Mouse (Mus musculus): ENCODE results near the gene Slc38a1. TPM values are rescaled to one million over a fixed set of nuclear protein-coding genes. Genes with fewer than 3 reads are reported as not detected.
A peak's percentile ranks its signal among the peaks of the same experiment; 100 is the strongest.

Gene Slc38a1
- total RNA-seq (2021) = 10 to 100 TPM; 78.7 to 80.0 TPM
- long read RNA-seq, experiment 1, full-length matches to known transcripts = 7 of 18 reads
- long read RNA-seq, experiment 1, partial matches to known transcripts = 2 of 18 reads
- long read RNA-seq, experiment 1, other reads (novel, unspliced or antisense) = 9 of 18 reads
- long read RNA-seq, experiment 2, full-length matches to known transcripts = 5 of 17 reads
- long read RNA-seq, experiment 2, partial matches to known transcripts = 2 of 17 reads
- long read RNA-seq, experiment 2, other reads (novel, unspliced or antisense) = 10 of 17 reads

- DNase-seq (ENCODE audit: low spot score in 2 of 2) = peak; percentile 56 to 62
Measured at GRCm38 (mm10) chr15:96642436-96643405, at the start of gene Slc38a1. Gene Slc38a1, minus strand, starts transcription at chr15:96642913.

GRCm38 (mm10) chr15:96692401-96692800 lies 49.7 kb upstream of the Slc38a1 start:
- DNase-seq (ENCODE audit: low spot score in 2 of 2) = no peak

GRCm38 (mm10) chr15:96691381-96691780 lies 48.7 kb upstream of the Slc38a1 start:
- DNase-seq (ENCODE audit: low spot score in 2 of 2) = no peak

GRCm38 (mm10) chr15:96690829-96691228 lies 48.1 kb upstream of the Slc38a1 start:
- no peak for DNase-seq (ENCODE audit: low spot score in 2 of 2)

GRCm38 (mm10) chr15:96689919-96690318 lies 47.2 kb upstream of the Slc38a1 start:
- DNase-seq (ENCODE audit: low spot score in 2 of 2) = no peak

- no peak for DNase-seq (ENCODE audit: low spot score in 2 of 2)
Measured at GRCm38 (mm10) chr15:96688784-96689318, 46.1 kb upstream of the Slc38a1 start.

GRCm38 (mm10) chr15:96688036-96688435 lies 45.3 kb upstream of the Slc38a1 start:
- DNase-seq (ENCODE audit: low spot score in 2 of 2) = no peak

GRCm38 (mm10) chr15:96687366-96687765 lies 44.7 kb upstream of the Slc38a1 start:
- DNase-seq (ENCODE audit: low spot score in 2 of 2) = no peak

- DNase-seq (ENCODE audit: low spot score in 2 of 2) = no peak
Measured at GRCm38 (mm10) chr15:96686201-96687159, 43.8 kb upstream of the Slc38a1 start.

GRCm38 (mm10) chr15:96685273-96685672 lies 42.6 kb upstream of the Slc38a1 start:
- no peak for DNase-seq (ENCODE audit: low spot score in 2 of 2)

GRCm38 (mm10) chr15:96684132-96684830 lies 41.6 kb upstream of the Slc38a1 start:
- DNase-seq (ENCODE audit: low spot score in 2 of 2) = no peak

GRCm38 (mm10) chr15:96678871-96679773 lies 36.4 kb upstream of the Slc38a1 start:
- DNase-seq (ENCODE audit: low spot score in 2 of 2) = no peak

GRCm38 (mm10) chr15:96676518-96676917 lies 33.8 kb upstream of the Slc38a1 start:
- no peak for DNase-seq (ENCODE audit: low spot score in 2 of 2)

- no peak for DNase-seq (ENCODE audit: low spot score in 2 of 2)
Measured at GRCm38 (mm10) chr15:96675744-96676143, 33.0 kb upstream of the Slc38a1 start.

GRCm38 (mm10) chr15:96675055-96675454 lies 32.3 kb upstream of the Slc38a1 start:
- no peak for DNase-seq (ENCODE audit: low spot score in 2 of 2)

GRCm38 (mm10) chr15:96674089-96674488 lies 31.4 kb upstream of the Slc38a1 start:
- DNase-seq (ENCODE audit: low spot score in 2 of 2) = no peak

GRCm38 (mm10) chr15:96669721-96670120 lies 27.0 kb upstream of the Slc38a1 start:
- DNase-seq (ENCODE audit: low spot score in 2 of 2) = no peak

- DNase-seq (ENCODE audit: low spot score in 2 of 2) = peak; percentile 63 to 80
Measured at GRCm38 (mm10) chr15:96666663-96667062, 23.9 kb upstream of the Slc38a1 start.

- peak; percentile 43 to 84 for DNase-seq (ENCODE audit: low spot score in 2 of 2)
Measured at GRCm38 (mm10) chr15:96665889-96666288, 23.2 kb upstream of the Slc38a1 start.

Measured in layer of hippocampus, postnatal 14 days (tissue).